Mouse (Mus musculus) adrenal gland, adult 18-20 months (tissue): ENCODE results near the gene Dlx4. TPM values are rescaled to one million over a fixed set of nuclear protein-coding genes. Genes with fewer than 3 reads are reported as not detected.
A peak's percentile ranks its signal among the peaks of the same experiment; 100 is the strongest.

Experiments
- DNase-seq, 2 experiments: peaks; one replicate each; pipeline ENCODE4 v3.0.0; 2021 to 2022; ENCODE audit warnings: low spot score in 2 of 2
- long read RNA-seq, 2 experiments: library from polyadenylated mRNA; stranded (forward); transcript quantifications; one replicate each; pipeline ENCODE4 v2.0.0; 2021
- total RNA-seq, 2 experiments: library from RNA; stranded (reverse); gene quantifications; 1 replicate in 1 of 2; 2 replicates in 1 of 2; pipeline ENCODE4 v1.2.3; 2021

Gene Dlx4
- not detected for total RNA-seq
- long read RNA-seq, experiment 1, result 0 reads
- long read RNA-seq, experiment 2, result 0 reads

- peak; percentile 50 to 57 for DNase-seq
Measured at GRCm38 (mm10) chr11:95145851-95146403, at the start of gene Dlx4. Gene Dlx4, minus strand, starts transcription at chr11:95146263.

GRCm38 (mm10) chr11:95189863-95190262 lies 43.8 kb upstream of the Dlx4 start:
- no peak for DNase-seq

GRCm38 (mm10) chr11:95186826-95187225 lies 40.8 kb upstream of the Dlx4 start:
- DNase-seq, result peak; percentile 50 to 57

- DNase-seq, result no peak
Measured at GRCm38 (mm10) chr11:95185700-95186099, 39.6 kb upstream of the Dlx4 start.

GRCm38 (mm10) chr11:95184561-95184960 lies 38.5 kb upstream of the Dlx4 start:
- DNase-seq, result no peak

GRCm38 (mm10) chr11:95179311-95179710 lies 33.2 kb upstream of the Dlx4 start:
- DNase-seq, result peak in 1 of 2 experiments; percentile 11

GRCm38 (mm10) chr11:95165857-95166256 lies 19.8 kb upstream of the Dlx4 start:
- peak in 1 of 2 experiments; percentile 12 for DNase-seq

GRCm38 (mm10) chr11:95161708-95162107 lies 15.6 kb upstream of the Dlx4 start:
- DNase-seq, result no peak

- peak in 1 of 2 experiments; percentile 29 for DNase-seq
Measured at GRCm38 (mm10) chr11:95160693-95161092, 14.6 kb upstream of the Dlx4 start.

- DNase-seq, result no peak
Measured at GRCm38 (mm10) chr11:95159763-95160371, 13.8 kb upstream of the Dlx4 start.

- DNase-seq, result no peak
Measured at GRCm38 (mm10) chr11:95157872-95158271, 11.8 kb upstream of the Dlx4 start.

GRCm38 (mm10) chr11:95157356-95157755 lies 11.3 kb upstream of the Dlx4 start:
- no peak for DNase-seq

GRCm38 (mm10) chr11:95155511-95155910 lies 9.4 kb upstream of the Dlx4 start:
- no peak for DNase-seq

GRCm38 (mm10) chr11:95153681-95154080 lies 7.6 kb upstream of the Dlx4 start:
- no peak for DNase-seq

GRCm38 (mm10) chr11:95153116-95153515 lies 7.1 kb upstream of the Dlx4 start:
- DNase-seq, result no peak

GRCm38 (mm10) chr11:95150269-95151049 lies 4.4 kb upstream of the Dlx4 start:
- no peak for DNase-seq

GRCm38 (mm10) chr11:95149462-95150268 lies 3.6 kb upstream of the Dlx4 start:
- no peak for DNase-seq

- no peak for DNase-seq
Measured at GRCm38 (mm10) chr11:95148754-95149153, 2.7 kb upstream of the Dlx4 start.

- DNase-seq, result no peak
Measured at GRCm38 (mm10) chr11:95144946-95145483, 1.0 kb downstream of the Dlx4 start.

GRCm38 (mm10) chr11:95144091-95144945 lies 1.7 kb downstream of the Dlx4 start:
- DNase-seq, result no peak
